Mouse (Mus musculus): Measurements from ENCODE around the gene Piezo1.

Gene Piezo1

GRCm38 (mm10) chr8:122484831-122485230 is 66.3 kb downstream of the Piezo1 start:
- DNase-seq, result no peak

DNA sequence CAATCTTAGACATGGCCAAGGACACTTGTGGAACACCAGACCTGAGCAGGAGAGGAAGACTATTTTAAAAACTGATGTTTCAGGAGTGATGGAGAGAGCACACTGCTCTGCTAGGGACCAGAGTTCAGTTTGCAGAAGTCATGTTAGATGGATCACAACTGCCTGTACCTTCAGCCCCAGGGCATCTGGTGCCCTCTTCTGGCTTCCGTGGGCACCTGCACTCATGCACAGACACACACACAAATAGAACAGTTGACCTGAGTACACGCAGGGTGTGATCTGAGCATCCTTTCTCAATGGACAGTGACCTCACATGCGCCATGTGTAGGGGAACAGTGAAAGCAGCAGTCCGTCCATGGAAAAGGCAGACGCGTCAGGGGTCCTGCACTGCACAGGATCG is 67.3 kb downstream of the Piezo1 start:
- no peak for DNase-seq

DNA sequence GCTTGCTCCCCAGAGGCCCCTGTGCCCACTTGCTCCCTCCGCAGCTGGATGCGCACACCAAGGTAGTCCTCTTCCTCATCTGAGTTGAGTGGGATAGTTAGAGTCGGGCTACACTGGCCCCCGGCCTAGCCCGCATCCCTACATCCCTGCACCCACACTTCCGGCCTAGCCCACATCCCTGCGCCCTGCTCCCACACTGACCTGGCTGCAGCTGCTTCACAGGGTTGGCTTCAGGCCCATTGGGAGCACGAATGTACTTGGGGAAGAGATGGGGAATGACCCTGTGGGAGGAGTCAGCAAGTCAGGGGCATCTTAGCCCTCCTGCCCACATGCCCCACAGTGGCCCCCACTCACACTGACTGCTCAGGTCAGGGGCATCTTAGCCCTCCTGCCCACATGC is 68.7 kb downstream of the Piezo1 start:
- DNase-seq, result no peak

DNA sequence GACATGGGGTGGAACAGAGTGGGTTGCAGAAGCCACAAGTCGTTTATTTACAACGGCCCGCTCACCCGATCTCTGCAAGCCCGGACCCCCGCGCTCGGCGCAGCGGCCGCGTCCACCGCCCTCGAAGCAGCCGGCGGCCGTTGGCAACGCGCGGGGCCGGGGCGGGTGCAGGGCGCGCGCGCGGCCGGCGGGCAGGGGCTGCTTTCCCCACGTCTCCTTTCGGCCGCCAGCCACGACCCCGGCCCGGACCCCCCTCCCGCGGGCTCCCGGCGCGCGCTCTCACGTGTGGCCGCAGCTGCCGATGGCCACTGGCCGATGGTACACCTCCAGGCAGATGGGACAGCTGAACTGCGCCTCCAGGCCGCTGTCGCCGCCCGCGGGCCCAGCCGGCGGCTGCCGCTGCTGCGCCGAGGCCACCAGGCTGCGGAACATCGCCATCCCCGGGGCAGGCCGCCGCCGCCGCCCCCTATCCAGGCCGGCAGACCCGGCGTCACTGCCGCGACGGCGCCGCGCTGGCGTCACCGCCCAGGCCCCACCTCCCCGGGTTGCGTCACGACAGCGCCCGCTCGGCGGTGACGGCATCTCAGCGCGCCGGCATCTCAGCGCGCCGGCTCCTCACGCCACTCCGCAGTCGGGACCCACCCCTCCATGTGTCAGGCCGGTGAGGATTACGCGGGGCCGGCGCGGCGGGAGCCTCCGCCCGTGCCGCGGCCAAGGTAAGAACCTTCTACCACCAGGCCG is 75.4 kb downstream of the Piezo1 start, which contains the start of the genes Rnf166 and Ctu2:
TSS of gene Rnf166 (minus strand) at position 485 of the 741 bp plus-strand sequence.
TSS of gene Ctu2 (plus strand) at position 564 of the 741 bp plus-strand sequence.
- peak; percentile 93 for DNase-seq

DNA sequence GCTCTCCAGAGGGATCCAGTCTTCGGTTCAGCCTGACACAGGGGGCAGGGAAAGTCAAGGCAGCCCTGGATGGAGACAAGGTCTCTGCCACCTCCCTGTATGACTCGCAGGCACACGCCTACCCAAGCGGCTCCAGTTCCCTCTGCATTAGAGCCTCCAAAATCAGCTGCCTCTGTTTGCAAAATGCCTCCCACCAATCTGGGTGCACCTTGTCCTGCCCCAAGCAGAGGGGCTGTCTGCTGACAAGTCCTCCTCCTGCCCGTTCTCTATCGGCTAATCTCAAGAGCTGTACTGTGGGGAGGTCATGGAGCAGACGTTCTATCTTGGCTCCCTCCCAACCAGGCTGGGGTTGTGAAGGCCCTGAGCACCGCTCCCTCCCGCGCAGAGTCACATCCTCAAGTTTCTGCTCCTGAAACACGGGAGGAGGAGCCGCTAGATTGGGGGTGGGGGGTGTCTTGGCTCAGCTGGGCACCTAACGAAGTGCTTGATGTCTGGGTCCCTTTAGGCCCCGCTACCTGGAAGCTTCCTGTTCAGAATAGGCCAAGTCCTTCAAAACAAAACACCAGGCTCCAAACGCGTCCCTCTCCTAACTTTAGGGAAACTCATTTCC is 76.1 kb downstream of the Piezo1 start:
- DNase-seq, result peak; percentile 63 to 73

DNA sequence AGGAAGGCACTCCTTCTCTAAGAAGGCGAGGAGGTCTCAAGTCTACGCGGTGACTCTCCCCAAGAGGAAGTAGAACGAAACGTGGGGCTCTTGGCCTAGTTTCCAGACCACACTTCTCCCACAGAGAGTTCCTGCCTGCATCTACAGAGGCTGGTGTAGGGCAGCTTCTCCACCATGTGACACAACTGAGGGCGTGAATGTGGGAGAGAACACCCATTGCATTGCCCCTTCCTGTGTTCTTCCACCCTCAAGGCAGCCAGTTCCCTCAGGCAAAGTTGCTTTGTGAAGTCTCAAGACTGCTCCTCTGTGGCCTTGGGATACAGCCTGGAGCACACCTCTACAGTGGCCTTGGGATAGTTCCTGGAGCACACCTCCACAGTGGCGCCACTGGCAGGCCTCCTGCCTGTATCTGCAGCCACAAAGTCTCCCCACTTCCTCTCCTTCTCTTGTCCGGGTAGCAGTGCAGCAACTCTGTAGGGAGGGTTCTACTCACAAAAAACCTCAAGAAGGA is 77.2 kb downstream of the Piezo1 start:
- DNase-seq, result peak; percentile 77 to 85

DNA sequence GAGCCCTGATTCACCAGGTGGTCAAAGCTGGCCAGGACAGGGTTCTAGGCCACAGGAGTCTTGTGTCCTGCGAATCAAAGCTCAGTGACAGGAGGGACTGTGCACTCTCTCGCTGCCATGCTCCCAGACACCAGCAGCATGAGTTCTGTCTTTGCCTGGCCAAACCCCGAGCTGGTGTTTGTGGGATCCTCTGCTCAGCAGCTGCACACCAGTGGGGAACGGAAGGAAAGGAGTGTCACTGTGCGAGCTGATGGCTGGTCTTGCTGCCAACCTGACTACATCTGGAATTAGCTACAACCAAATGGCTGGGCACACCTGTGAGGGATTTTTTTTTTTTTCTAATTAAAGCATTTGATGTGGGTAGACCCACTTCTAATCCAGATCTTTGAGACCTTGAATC is 80.4 kb downstream of the Piezo1 start:
- peak; percentile 69 to 78 for DNase-seq

DNA sequence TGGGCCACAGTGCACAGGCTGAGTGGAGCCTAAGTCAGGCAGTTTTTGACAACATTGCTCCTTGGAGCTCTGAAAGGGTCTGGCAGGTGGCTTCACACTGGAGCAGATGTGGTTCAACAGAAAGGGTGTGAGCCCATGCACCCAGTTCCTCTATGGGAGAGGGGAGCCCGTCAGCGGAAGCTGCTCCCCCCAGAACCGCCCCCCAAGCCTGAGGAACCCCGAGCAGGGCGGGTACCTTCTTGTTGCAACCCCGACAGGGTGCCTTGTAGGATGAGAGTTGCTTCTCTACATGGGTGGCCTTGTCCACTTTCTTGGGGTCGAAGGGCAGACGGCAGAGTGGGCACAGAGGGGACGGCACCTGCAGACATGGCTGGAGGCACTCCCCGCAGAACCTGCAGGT is 81.2 kb downstream of the Piezo1 start:
- peak; percentile 87 to 94 for DNase-seq

GRCm38 (mm10) chr8:122469407-122469806 is 81.7 kb downstream of the Piezo1 start:
- no peak for DNase-seq

DNA sequence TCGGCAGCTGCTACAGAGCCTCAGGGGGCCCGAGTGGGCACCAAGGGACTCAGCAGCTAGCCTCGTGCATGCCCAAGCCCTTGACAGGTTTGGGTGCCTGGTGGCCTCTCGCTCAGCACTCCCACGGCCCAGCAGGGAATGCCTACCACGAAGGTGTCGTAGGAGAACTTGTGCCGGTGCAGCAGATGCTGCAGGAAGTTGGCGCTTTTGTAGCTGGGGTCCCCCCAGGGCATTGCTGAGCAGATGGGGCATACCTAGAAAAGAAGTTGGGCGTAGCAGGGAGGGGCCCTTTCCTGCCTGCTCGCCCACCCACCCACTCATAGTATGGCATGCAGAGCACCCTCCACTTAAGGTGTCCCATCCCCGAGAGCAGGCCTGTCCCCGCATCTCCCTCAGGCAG is 83.3 kb downstream of the Piezo1 start:
- DNase-seq, result peak; percentile 55 to 77

DNA sequence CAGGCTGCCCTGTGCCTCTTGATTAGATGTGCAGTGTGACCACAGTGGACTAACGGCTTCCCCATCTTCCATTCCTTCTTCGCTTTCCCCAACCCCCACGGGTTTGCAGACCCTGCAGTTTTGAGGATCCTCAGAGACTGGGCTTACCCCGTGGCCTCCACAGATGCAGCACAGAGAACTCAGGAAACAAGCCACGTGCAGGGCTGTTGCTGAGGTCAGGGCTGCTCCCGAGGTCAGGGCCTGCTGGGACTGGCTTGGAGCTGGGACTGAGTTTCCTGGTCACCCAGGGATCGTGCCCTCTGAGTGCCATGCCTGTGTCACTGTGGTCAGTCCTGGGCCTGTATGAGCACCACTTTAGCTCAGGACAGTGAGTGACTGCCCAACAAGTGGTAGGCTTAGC is 86.1 kb downstream of the Piezo1 start:
- DNase-seq, result no peak

DNA sequence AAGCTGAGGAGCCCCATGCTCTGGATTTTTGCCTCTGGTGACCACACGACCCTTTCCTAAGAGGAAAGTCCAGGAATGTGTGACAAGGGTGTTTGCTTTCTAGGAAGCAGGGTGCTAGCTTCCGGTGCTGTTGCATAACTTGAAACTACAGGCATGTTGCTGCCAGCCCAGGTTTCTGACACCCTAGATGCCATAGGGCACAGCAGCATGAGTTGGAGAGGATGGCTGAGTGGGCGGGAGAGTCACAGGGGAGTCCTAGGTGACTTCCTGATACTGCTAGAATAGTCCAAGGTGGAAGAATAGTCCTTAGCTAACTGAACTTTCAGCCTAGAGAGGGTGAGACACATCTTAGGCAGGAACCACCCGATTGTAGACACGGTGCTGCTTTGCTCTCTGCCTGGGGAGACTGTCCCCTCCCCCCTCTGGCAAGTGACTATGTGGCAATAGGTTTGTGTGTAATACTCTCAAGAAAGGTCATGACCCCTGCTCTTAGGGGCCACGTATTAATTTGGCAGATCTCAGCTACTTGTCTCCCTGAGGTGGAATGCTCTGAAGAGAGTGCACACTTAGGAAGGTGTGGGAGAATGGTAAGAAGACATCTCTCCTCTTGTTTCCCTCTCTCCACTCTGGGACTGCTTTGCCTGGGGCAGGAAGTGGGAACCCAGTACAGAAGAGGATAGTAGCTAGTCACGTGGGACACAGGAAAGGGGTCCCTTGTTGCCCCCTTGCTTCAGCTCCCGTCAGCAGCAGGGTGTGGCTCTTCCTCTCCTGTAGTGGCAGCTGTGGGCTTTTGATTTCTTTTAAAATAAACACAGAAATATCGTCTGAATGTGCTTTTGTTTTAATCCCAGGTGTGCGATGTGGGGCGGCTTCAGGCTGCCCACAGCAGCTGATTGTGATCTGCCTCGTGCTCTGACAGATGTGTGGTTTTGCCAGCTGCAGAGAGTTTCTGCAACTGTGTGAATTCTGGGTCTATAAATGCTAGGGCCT is 87.2 kb downstream of the Piezo1 start:
- DNase-seq, result peak; percentile 56 to 79

DNA sequence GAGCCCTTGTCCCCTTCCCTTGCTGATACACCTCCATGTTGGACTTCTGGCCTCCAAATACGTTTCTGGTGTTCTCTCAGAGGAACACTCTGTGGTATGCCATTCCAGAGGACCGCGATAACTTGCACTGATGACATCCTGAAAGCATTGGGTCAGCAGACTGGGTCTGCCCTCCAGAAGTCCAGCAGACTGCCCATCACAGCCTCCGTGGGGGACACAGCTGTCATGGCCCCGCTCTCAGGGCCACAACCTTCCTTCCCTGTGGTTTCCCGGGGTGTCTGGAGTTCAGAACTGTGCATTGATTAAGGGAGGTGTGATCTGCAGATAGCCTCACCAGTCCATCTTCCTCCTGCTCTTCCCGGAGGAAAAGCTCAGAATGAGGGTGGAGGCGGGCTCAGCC is 88.6 kb downstream of the Piezo1 start:
- no peak for DNase-seq

GRCm38 (mm10) chr8:122461473-122462148 is 89.5 kb downstream of the Piezo1 start:
- no peak for DNase-seq

GRCm38 (mm10) chr8:122460524-122461472 is 90.3 kb downstream of the Piezo1 start, which contains the start of gene Snai3:
Gene Snai3 (minus strand): TSS chr8:122460733.
- peak; percentile 80 to 88 for DNase-seq

- DNase-seq, result peak; percentile 49 to 62
Observed at GRCm38 (mm10) chr8:122459990-122460389, 91.1 kb downstream of the Piezo1 start.

- DNase-seq, result peak; percentile 75 to 78
Observed at GRCm38 (mm10) chr8:122459218-122459900, 91.8 kb downstream of the Piezo1 start.

DNA sequence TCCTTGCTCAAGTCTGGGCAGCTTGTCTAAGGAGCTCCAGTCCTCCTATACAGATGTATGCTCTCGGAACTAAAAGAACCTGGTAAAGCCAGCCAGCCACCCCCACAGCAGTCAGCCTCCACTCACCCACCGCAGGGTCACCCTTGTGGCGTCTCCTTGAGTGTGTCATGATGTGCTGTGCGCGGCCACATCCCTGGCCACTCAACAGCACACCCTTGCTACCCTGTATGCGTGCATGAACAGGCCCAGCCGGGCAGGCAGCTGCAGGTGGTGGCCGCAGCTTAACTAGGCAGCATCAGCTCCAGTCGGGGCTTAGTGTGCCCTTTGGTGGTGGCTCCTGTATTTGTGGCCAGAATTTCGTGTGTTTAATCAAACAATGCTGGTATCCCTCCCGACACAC is 94.0 kb downstream of the Piezo1 start:
- no peak for DNase-seq

- DNase-seq, result no peak
Observed at GRCm38 (mm10) chr8:122454409-122454808, 96.7 kb downstream of the Piezo1 start.

GRCm38 (mm10) chr8:122452154-122452553 is 99.0 kb downstream of the Piezo1 start:
- peak in 1 of 2 experiments; percentile 10 for DNase-seq
